Mouse (Mus musculus) liver, adult (tissue): ENCODE results near the gene Olfr104-ps.

Experiments used
- GATA4 ChIP-seq: IDR thresholded peaks from 2 replicates; pipeline ENCODE4 v1.6.1; 2014; ENCODE audit warnings: mild to moderate bottlenecking, low read length; ENCODE audit not compliant: insufficient replicate concordance

The Olfr104-ps gene

GRCm38 (mm10) chr17:37359282-37359681 lies at the start of gene Olfr104-ps:
Olfr104-ps (plus strand) TSS chr17:37359582.
- TF ChIP-seq GATA4, result no peak

- no peak for TF ChIP-seq GATA4
Measured at GRCm38 (mm10) chr17:37310146-37310699, 49.2 kb upstream of the Olfr104-ps start.

- TF ChIP-seq GATA4, result no peak
Measured at GRCm38 (mm10) chr17:37316954-37317353, 42.4 kb upstream of the Olfr104-ps start, which contains the start of gene Olfr102. Olfr102 (minus strand) TSS chr17:37317054.

GRCm38 (mm10) chr17:37339598-37339997 lies 19.8 kb upstream of the Olfr104-ps start, which contains the start of gene Olfr103:
Olfr103 (minus strand) TSS chr17:37339698.
- TF ChIP-seq GATA4, result no peak

- TF ChIP-seq GATA4, result no peak
Measured at GRCm38 (mm10) chr17:37378733-37379132, 19.4 kb downstream of the Olfr104-ps start, which contains the start of gene Olfr105-ps. Olfr105-ps (plus strand) TSS chr17:37379033.

GRCm38 (mm10) chr17:37390093-37390492 lies 30.7 kb downstream of the Olfr104-ps start, which contains the start of gene Olfr106-ps:
Olfr106-ps (plus strand) TSS chr17:37390393.
- TF ChIP-seq GATA4, result no peak

- no peak for TF ChIP-seq GATA4
Measured at GRCm38 (mm10) chr17:37398926-37399325, 39.5 kb downstream of the Olfr104-ps start, which contains the start of gene Olfr107. Olfr107 (plus strand) TSS chr17:37399226.

GRCm38 (mm10) chr17:37413380-37413779 lies 54.0 kb downstream of the Olfr104-ps start:
- no peak for TF ChIP-seq GATA4
